Mouse (Mus musculus) lung, postnatal 0 days (tissue): ENCODE results near the gene Omt2a.
"Not testable (repeated sequence)": the region's sequence is repeated elsewhere in the genome, so short reads cannot be mapped to it uniquely, and the experiment has no call there.

ENCODE experiments used
- CTCF ChIP-seq: IDR thresholded peaks from 2 replicates; pipeline ENCODE4 v1.5.1; 2016; ENCODE audit warnings: antibody characterized with exemption, mild to moderate bottlenecking
- EP300 ChIP-seq: IDR thresholded peaks from 2 replicates; pipeline ENCODE4 v1.6.1; 2016; ENCODE audit warnings: antibody characterized with exemption, mild to moderate bottlenecking, control low read depth

DNA sequence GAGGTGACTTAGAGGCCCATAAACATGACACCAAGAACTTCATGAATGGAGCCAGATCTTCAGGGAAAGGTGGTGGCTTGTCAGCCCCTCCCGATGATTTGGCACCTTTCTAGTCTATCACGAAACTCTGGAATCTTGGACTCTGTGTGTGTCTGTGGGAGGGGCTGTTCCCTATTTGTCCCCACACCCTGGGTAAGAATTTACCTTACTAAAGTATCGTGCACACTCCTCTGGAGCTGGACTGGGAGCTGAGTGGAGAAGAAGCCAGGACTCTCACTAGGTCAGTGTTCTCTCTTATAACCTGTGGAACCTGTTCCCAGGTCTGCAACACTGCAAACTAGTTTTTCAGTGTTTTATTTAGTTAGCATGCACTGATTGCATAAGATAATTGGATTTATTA is 24.9 kb downstream of the Omt2a start, which contains the start of gene Gm10639:
- not testable (repeated sequence) for TF ChIP-seq CTCF, EP300
